Mouse (Mus musculus): ENCODE data around the gene Pfdn6.

DNA sequence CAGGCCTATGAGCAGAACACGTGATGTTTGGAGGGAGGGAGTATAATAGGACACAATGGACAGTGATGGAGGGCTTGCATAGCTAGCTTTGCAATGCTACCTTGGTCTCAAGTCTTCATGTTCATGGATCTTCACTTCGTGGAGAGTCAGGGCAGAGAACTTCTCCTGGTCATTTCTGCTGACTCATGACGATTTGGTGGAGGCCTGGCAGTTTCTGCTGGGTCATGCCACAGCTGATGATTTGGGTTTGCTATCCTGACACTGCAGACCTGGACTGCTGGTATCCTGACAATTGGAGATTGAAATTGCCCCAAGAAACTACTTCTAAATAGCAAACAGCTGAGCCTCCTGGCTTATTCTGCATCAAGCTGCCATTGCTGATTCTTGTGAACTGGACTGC lies 33.4 kb upstream of the Pfdn6 start:
- no peak for TF ChIP-seq CTCF (IDR thresholded peaks at IDR 0.05; ENCODE audit: control insufficient read depth, insufficient read depth, insufficient read length)
- TF ChIP-seq USF1 (IDR thresholded peaks at IDR 0.05; ENCODE audit: low read depth): no peak
- TF ChIP-seq CEBPB (IDR thresholded peaks at IDR 0.05; ENCODE audit: low read depth): no peak
- TF ChIP-seq FOSL1 (IDR thresholded peaks at IDR 0.05; ENCODE audit: insufficient read depth, low read length, poor library complexity, severe bottlenecking): no peak
- no peak for TF ChIP-seq MAX (IDR thresholded peaks at IDR 0.05)

All from C2C12 (cell line).